Mouse (Mus musculus) urinary bladder, postnatal 36 days (tissue): ENCODE results near the gene Pdyn.

ENCODE experiments used
- DNase-seq, 2 experiments: peaks; one replicate each; pipeline ENCODE4 v3.0.0; 2022; ENCODE audit warnings: low spot score in 2 of 2, mixed read lengths in 1 of 2

The Pdyn gene

DNA sequence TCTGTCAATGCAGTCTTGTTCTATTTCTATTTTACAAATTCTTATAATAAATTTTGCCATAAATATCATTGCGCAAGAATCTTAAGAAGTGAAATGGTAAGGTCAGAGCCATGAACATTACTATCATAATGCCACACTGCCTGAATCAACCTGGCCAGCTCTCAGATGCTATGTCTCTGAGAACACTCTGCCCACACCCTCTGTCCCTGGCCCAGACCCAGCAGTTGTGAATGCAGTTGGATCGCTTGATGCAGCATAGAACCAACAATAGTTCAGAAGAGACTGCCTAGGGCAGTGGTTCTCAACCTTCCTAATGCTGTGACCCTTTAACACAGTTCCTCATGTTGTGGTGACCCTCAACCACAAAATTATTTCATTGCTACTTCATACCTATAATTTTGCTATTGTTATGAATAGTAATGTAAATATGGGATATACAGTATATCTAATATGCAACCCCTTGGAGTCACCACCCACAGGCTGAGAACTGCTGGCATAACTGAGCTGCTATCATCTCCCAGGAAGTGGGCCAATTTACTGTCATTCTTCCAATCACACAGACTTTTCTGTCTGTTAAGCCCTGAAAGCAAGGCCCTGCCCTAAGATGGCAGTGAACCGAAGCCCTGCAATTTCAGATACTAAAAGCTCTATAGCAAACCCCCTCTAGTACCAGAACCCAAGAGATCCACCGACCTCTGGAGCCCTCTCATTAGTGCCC, 45.3 kb downstream of the Pdyn start:
- DNase-seq, result no peak

DNA sequence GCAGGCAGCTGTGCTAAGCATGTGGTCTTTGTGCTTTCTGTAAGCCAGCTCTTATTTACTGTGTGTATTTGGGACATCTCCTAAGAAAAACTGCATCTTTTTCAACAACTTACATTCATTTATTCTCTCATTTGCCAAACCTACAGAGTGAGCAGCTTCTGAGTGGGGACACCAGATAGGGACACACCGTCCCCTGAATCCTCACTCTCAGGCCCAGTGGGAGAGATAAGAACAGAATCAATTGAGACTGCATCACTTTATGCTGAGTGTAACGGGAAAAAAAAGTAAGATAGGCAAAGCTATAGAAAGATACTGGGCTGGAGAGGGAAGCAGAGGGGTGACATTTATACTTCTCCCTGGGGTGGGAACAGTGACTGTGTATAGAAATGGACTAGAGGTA, 46.0 kb downstream of the Pdyn start:
- no peak for DNase-seq

DNA sequence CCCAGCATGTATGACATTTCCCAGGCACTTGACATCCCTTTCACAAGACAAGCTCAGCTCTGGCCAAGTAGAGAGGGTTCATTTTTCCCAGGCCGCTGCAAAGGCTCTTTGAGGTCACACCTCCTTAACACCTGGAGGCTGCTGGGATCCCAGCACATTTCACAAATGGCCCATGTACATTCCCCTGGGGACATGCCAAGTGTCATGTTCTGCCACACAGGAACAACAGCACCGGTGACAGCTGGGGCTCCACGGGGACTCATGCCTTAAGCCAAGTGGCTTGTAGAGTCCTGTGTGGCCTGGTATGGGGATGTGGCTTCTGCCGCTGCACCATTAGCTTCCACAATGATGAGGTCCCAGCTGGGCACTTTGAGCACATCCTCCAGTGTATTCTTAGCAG, 47.0 kb downstream of the Pdyn start:
- DNase-seq, result no peak
